Mouse (Mus musculus) testis, adult 2 months (tissue): Measurements from ENCODE around the gene 0610037L13Rik.

Source experiments
- CTCF ChIP-seq: fragments of 200-500 bp; IDR thresholded peaks from 2 replicates; pipeline ENCODE4 v1.5.1; 2012; ENCODE audit warnings: low read depth, mild to moderate bottlenecking, inconsistent platforms, low read length, moderate library complexity; ENCODE audit not compliant: control insufficient read depth, insufficient read depth, insufficient replicate concordance
- POLR2A ChIP-seq: fragments of 200-500 bp; IDR thresholded peaks from 2 replicates; pipeline ENCODE4 v1.6.1; 2012; ENCODE audit warnings: low read depth, mild to moderate bottlenecking, inconsistent platforms, low read length, moderate library complexity; ENCODE audit not compliant: control insufficient read depth

DNA sequence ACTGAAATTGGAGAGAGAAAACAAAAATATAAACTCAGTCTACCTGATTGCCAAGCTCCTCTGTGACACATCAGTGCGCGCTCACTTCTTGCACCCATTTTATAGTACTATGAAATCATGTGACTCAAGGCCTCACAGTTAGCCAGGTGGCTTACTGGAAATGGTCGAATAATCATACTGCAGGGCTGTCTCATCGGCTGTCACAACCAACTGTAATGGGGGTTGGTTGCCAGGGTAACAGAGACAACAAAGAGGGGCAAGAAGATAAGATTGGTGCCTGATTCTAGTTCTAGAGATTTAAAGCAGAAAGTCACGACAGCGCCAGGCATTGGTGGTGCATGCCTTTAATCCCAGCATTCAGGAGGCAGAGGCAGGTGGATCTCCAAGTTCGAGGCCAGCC is 30.6 kb upstream of the 0610037L13Rik start:
- TF ChIP-seq POLR2A (no peak), CTCF (no peak)
